ENCODE assay signal across 26 mouse cellular contexts in the genomic region with DNA sequence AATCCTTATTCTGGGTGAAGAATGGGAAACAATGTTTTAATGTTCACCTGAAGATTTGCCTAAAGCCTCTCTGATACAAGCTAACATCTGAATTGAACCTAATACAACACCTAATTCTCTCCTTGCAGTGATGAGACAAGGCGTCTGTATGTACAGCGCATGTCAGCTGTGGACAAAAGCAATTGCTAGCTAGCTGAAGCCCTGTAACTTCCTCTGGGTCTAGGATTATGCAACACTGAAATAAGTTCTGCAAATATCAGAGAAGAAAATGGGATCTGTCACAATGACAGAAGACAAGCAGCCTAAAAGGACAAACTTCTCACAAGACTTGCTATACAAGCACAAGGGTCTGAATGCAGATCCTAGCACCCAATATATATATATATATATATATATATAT. TPM values are rescaled to one million over a fixed set of nuclear protein-coding genes. Genes with fewer than 3 reads are reported as not detected.
"Had no signal": no experiment of that assay in that cellular context is flagged by ENCODE, and none has a peak within 500 bp of the region (broad histone marks: within the 10 kb centered on the region; RNA-seq: fewer than 3 reads in every experiment).

No protein-coding gene starts in this region.

- H3K36me3 ChIP-seq: liver, embryonic 13.5 days; liver, embryonic 15.5 days; neural tube, embryonic 12.5 days had no signal

- H3K9ac ChIP-seq: liver, embryonic 13.5 days; liver, embryonic 15.5 days; liver, postnatal 0 days; lung, embryonic 14.5 days; neural tube, embryonic 12.5 days had no signal

- DNase-seq: liver, embryonic 13.5 days; liver, postnatal 0 days; lung, embryonic 14.5 days; lung, postnatal 10 days; lung, postnatal 36 days; midbrain, embryonic 14.5 days; retina, postnatal 1 day; right cerebral cortex, adult 18-20 months; right cerebral cortex, postnatal 25 days; right cerebral cortex, postnatal 4 days; spleen, adult 18-20 months; thymus, adult 18-20 months; thymus, postnatal 14 days; thymus, postnatal 36 days had no signal

- ATAC-seq: liver, postnatal 0 days; midbrain, embryonic 16.5 days had no signal

- H3K9me3 ChIP-seq: liver, embryonic 13.5 days; liver, embryonic 15.5 days; neural tube, embryonic 12.5 days had no signal

- H3K4me3 ChIP-seq: liver, embryonic 13.5 days; liver, embryonic 15.5 days; megakaryocyte, embryonic 14.5 days; neural tube, embryonic 12.5 days had no signal

- H3K27me3 ChIP-seq: liver, embryonic 13.5 days; liver, embryonic 15.5 days; megakaryocyte, embryonic 14.5 days; neural tube, embryonic 12.5 days had no signal

- H3K4me2 ChIP-seq: liver, embryonic 13.5 days; liver, embryonic 15.5 days; lung, embryonic 14.5 days; midbrain, embryonic 11.5 days; neural tube, embryonic 12.5 days had no signal

- H3K27ac ChIP-seq: liver, embryonic 13.5 days; liver, embryonic 15.5 days; macrophage; neural tube, embryonic 12.5 days had no signal

- H3K4me1 ChIP-seq: megakaryocyte, embryonic 14.5 days; neural tube, embryonic 12.5 days had no signal

RNA-seq across cellular contexts. Expression of gene Hsd17b3, which starts 40.6 kb away (rescaled TPM):
- polyA plus RNA-seq: liver, embryonic 13.5 days; liver, embryonic 15.5 days; liver, postnatal 0 days; lung, embryonic 14.5 days; lung, embryonic 16.5 days; macrophage; midbrain, embryonic 11.5 days; midbrain, embryonic 14.5 days; midbrain, embryonic 16.5 days; neural tube, embryonic 14.5 days; small intestine, adult 2 months; stomach, embryonic 14.5 days; stomach, embryonic 16.5 days; thymus, postnatal 0 days had no signal
